Mouse (Mus musculus) bone marrow, adult 2 months (tissue): Measurements from ENCODE around the gene Nlgn1.
"Not testable (repeated sequence)": the region's sequence is repeated elsewhere in the genome, so short reads cannot be mapped to it uniquely, and the experiment has no call there.

Experiments used
- CTCF ChIP-seq: fragments of 200-500 bp; IDR thresholded peaks from 2 replicates; pipeline ENCODE4 v1.5.1; 2011; ENCODE audit warnings: low read length, control low read depth; ENCODE audit not compliant: control insufficient read depth, insufficient read depth
- POLR2A ChIP-seq: fragments of 200-500 bp; IDR thresholded peaks from 2 replicates; pipeline ENCODE4 v1.6.1; 2011; ENCODE audit warnings: low read depth, mild to moderate bottlenecking, control low read depth, low read length, borderline replicate concordance; ENCODE audit not compliant: control insufficient read depth

- TF ChIP-seq CTCF, POLR2A: not testable (repeated sequence)
Measured at GRCm38 (mm10) chr3:25524236-25524635, 808.0 kb downstream of the Nlgn1 start.
